Mouse (Mus musculus): ENCODE data around the gene Commd6.

GRCm38 (mm10) chr14:101635765-101636164, 4.7 kb downstream of the Commd6 start:
- peak in 1 of 2 experiments; percentile 38; a peak in 1 of 4 replicates for TF ChIP-seq CTCF (conservative IDR thresholded peaks at IDR 0.05 in 1 of 2, IDR thresholded peaks at IDR 0.05 in 1 of 2; ENCODE audit: low read depth in 2 of 2, low read length in 2 of 2)
- no peak for TF ChIP-seq EP300 (IDR thresholded peaks at IDR 0.05; ENCODE audit: low read length)
- no peak for TF ChIP-seq CHD2 (IDR thresholded peaks at IDR 0.05; ENCODE audit: low read length)
- TF ChIP-seq POLR2A (IDR thresholded peaks at IDR 0.05; ENCODE audit: low read depth, low read length): no peak
